Mouse (Mus musculus): ENCODE measurements around the gene Ace2.
A peak's percentile ranks its signal among the peaks of the same experiment; 100 is the strongest.

DNA sequence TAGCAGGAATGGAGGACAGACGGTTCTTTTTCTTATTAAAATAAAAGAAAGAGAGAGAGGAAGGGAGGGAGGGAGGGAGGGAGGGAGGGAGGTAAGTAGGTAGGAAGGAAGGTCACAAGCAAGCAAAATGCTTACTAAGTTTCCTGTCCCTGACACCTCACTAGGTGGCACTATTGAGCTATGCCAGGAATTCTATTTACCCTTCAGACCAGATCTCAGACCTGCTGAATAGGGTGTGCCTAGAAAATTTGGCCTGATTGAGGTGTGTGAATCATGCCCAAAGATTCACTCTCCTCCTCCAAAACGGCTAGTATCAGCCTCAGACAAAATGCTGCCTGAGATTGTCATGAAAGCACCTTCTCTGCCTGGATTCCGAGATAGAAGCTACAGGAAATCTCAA, 44.7 kb downstream of the Ace2 start:
- peak; percentile 85 for TF ChIP-seq CTCF (IDR thresholded peaks at IDR 0.05; ENCODE audit: low read depth)
- no peak for TF ChIP-seq EP300 (optimal IDR thresholded peaks at IDR 0.05)

All from stomach, postnatal 0 days (tissue).